Mouse (Mus musculus) intestine, postnatal 0 days (tissue): ENCODE measurements around the gene Pbld1. TPM values are rescaled to one million over a fixed set of nuclear protein-coding genes. Genes with fewer than 3 reads are reported as not detected.

ENCODE experiments used
- ATAC-seq: fragments of 200-750 bp; cut with Nextera tagmentation; 2 replicates; pipeline ENCODE4 v1.8.0; 2017; ENCODE audit warnings: mild to moderate bottlenecking, moderate TSS enrichment, moderate library complexity
- H3K27ac ChIP-seq: fragments of 300-500 bp; sonication (generic); 2 replicates; pipeline ENCODE4 v1.5.1; 2014; ENCODE audit warnings: mild to moderate bottlenecking, low read depth, low read length, moderate library complexity
- H3K27me3 ChIP-seq: fragments of 300-500 bp; sonication (generic); replicated peaks from 2 replicates; pipeline ENCODE4 v1.6.1; 2014; ENCODE audit warnings: low read length, mixed read lengths; ENCODE audit not compliant: control insufficient read depth, insufficient read depth
- H3K36me3 ChIP-seq: fragments of 300-500 bp; sonication (generic); 2 replicates; pipeline ENCODE4 v1.6.1; 2014; ENCODE audit warnings: mild to moderate bottlenecking, moderate library complexity; ENCODE audit not compliant: control insufficient read depth, insufficient read depth
- H3K4me1 ChIP-seq: fragments of 300-500 bp; sonication (generic); replicated peaks from 2 replicates; pipeline ENCODE4 v1.6.1; 2014; ENCODE audit warnings: antibody characterized with exemption, low read length, mixed read lengths; ENCODE audit not compliant: control insufficient read depth, insufficient read depth
- H3K4me2 ChIP-seq: fragments of 300-500 bp; sonication (generic); replicated peaks from 2 replicates; pipeline ENCODE4 v1.6.1; 2014; ENCODE audit warnings: low read depth, mild to moderate bottlenecking, moderate library complexity
- H3K4me3 ChIP-seq: fragments of 300-500 bp; sonication (generic); 2 replicates; pipeline ENCODE4 v1.5.1; 2014; ENCODE audit warnings: low read depth, low read length
- H3K9ac ChIP-seq: fragments of 300-500 bp; sonication (generic); 2 replicates; pipeline ENCODE4 v1.6.1; 2014; ENCODE audit warnings: mild to moderate bottlenecking, low read depth, low read length
- H3K9me3 ChIP-seq: fragments of 300-500 bp; sonication (generic); 2 replicates; pipeline ENCODE4 v1.6.1; 2016; ENCODE audit warnings: mixed run types; ENCODE audit not compliant: control insufficient read depth
- CTCF ChIP-seq: sonication (generic); IDR thresholded peaks from 2 replicates; pipeline ENCODE4 v1.5.1; 2016; ENCODE audit warnings: low read depth, mild to moderate bottlenecking, control low read depth, antibody characterized with exemption, moderate library complexity
- WGBS: fragments of 180-500 bp; shearing (Covaris S2); extraction: QIAGEN DNeasy Blood & Tissue Kit; methylation state at CpG from one replicate; pipeline ENCODE4 v1.1.7; 2014; 5-methylcytosine and 5-hydroxymethylcytosine counted together
- polyA plus RNA-seq: library from polyadenylated mRNA; unstranded; fragments of >200 nt; fragmentation: Nextera tagmentation; extraction: Ambion mirVana; gene quantifications from 2 replicates; pipeline ENCODE4 v1.2.1, GENCODE M21; 2015

Pbld1 gene
- polyA plus RNA-seq, 1 experiment from 2014 or later = 2.1 TPM

DNA sequence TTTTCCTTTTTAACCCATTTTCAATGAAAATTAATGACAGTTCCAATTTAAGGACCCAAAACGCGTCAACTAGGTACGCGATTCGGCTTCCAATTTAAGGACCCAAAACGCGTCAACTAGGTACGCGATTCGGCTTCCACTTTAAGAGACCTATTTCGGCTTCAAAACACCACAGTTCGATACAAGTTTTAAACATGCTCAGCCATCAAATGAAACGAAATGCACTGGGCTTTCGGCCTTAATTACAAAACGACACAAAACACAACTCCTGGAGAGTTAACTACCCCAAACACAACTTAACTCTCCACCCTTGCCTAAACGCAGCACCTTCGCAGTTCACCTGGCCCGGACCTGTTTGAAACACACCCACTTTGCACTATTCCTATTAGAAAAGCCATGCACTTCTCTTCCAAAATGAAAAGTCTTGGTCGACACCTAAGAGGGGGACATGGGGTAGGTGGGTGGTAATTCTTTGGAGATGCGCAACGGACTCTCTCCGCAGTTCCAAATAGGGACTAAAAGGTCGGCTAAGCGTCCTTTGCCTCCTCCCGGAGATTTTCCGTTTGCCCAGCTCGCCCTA lies 37.3 kb upstream of the Pbld1 start:
- WGBS = 0% methylated on average over 27 of the region's 27 CpGs
- ATAC-seq = no peak
- Histone ChIP-seq H3K9ac (peak overlapping the region; percentile 99), H3K36me3 (no peaks in the 10 kb centered on the region), H3K4me3 (peak overlapping the region; percentile 98), H3K27ac (peak overlapping the region; percentile 100), H3K4me2 (peak overlapping the region; percentile 89), H3K27me3 (no peaks in the 10 kb centered on the region), H3K9me3 (no peaks in the 10 kb centered on the region), H3K4me1 (peaks cover 3% of the 10 kb centered on the region; the same call in 1 of the 2 replicates)
- TF ChIP-seq CTCF = no peak

GRCm38 (mm10) chr10:63023121-63023748 lies 36.7 kb upstream of the Pbld1 start:
- H3K4me1 ChIP-seq = peaks cover 3% of the 10 kb centered on the region; the same call in 1 of the 2 replicates
- H3K4me3 ChIP-seq = peak overlapping the region; percentile 98
- no peak for TF ChIP-seq CTCF
- no peaks in the 10 kb centered on the region for H3K36me3 ChIP-seq
- no peaks in the 10 kb centered on the region for H3K9me3 ChIP-seq
- H3K4me2 ChIP-seq = peak overlapping the region; percentile 89
- H3K27ac ChIP-seq = peak overlapping the region; percentile 100
- peak overlapping the region; percentile 99 for H3K9ac ChIP-seq
- WGBS = under 1% methylated on average over 60 of the region's 68 CpGs
- ATAC-seq = no peak; the same call in 1 of the 2 replicates
- no peaks in the 10 kb centered on the region for H3K27me3 ChIP-seq

- Histone ChIP-seq H3K4me2 (peak within 1 kb of the TSS; percentile 89), H3K9ac (peak within 1 kb of the TSS; percentile 99), H3K36me3 (no peaks in the 10 kb centered on the region), H3K4me1 (peaks cover 3% of the 10 kb centered on the region; the same call in 1 of the 2 replicates), H3K27me3 (no peaks in the 10 kb centered on the region), H3K4me3 (peak within 1 kb of the TSS; percentile 98), H3K27ac (peak within 1 kb of the TSS; percentile 100), H3K9me3 (no peaks in the 10 kb centered on the region)
- ATAC-seq = peak; percentile 96
- TF ChIP-seq CTCF = no peak
- WGBS = under 1% methylated on average over 65 of the region's 69 CpGs
These were observed 36.0 kb upstream of the Pbld1 start, which contains the start of the genes Hnrnph3 and Pbld2 for GRCm38 (mm10) chr10:63023749-63024579. Hnrnph3 (minus strand) TSS chr10:63024217. Pbld2 (plus strand) TSS chr10:63024315.

GRCm38 (mm10) chr10:63024580-63024910 lies 35.4 kb upstream of the Pbld1 start:
- no peaks in the 10 kb centered on the region for H3K27me3 ChIP-seq
- H3K9me3 ChIP-seq = no peaks in the 10 kb centered on the region
- peak overlapping the region; percentile 100 for H3K27ac ChIP-seq
- peak; percentile 31 for ATAC-seq
- peak; percentile 74 for TF ChIP-seq CTCF
- peaks cover 3% of the 10 kb centered on the region; the same call in 1 of the 2 replicates for H3K4me1 ChIP-seq
- peak overlapping the region; percentile 98 for H3K4me3 ChIP-seq
- peak overlapping the region; percentile 99 for H3K9ac ChIP-seq
- WGBS = under 1% methylated on average over 8 of the region's 8 CpGs
- peak overlapping the region; percentile 89 for H3K4me2 ChIP-seq
- H3K36me3 ChIP-seq = no peaks in the 10 kb centered on the region

- Histone ChIP-seq H3K27me3 (no peaks in the 10 kb centered on the region), H3K27ac (peak overlapping the region; percentile 100), H3K36me3 (no peaks in the 10 kb centered on the region), H3K4me2 (peak overlapping the region; percentile 89), H3K4me3 (peak overlapping the region; percentile 98; the same call in 1 of the 2 replicates), H3K9ac (no peak overlapping the region), H3K9me3 (no peaks in the 10 kb centered on the region), H3K4me1 (peaks cover 3% of the 10 kb centered on the region; the same call in 1 of the 2 replicates)
- ATAC-seq = no peak
- TF ChIP-seq CTCF = no peak
- 25% methylated on average over 2 of the region's 2 CpGs for WGBS
These were observed 34.9 kb upstream of the Pbld1 start for GRCm38 (mm10) chr10:63025016-63025415.

DNA sequence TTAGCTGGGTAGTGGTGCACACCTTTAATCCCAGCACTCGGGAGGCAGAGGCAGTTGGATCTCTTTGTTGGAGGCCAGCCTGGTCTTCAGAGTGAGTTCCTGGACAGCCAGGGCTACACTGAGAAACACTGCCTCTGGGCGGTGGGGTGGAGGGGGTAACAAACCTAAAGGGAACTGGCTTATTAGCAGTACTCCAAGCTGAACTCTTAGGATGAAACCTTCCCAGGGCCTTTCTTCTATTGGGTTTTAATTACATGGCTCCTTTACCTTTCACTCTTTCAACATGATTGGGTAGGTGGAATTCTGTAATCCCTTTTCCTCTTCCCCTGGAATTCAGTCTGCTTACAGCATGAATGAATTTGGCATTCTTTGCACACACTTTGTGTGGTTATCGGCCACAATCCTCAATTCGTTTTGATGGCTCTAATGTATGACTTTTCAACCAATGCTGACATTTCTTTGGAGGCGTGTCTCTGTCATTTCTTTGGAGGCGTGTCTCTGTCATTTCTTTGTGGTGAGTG lies 34.4 kb upstream of the Pbld1 start:
- no peak overlapping the region for H3K4me2 ChIP-seq
- no peak overlapping the region for H3K9ac ChIP-seq

More for the DNA sequence above, 34.4 kb upstream of the Pbld1 start:
- no peak for TF ChIP-seq CTCF
- WGBS = 56% methylated on average over 6 of the region's 6 CpGs
- H3K27me3 ChIP-seq = no peaks in the 10 kb centered on the region
- 0 out of 2 replicates have a peak overlapping the region, but pooled peaks have one; percentile 100 for H3K27ac ChIP-seq
- peaks cover 3% of the 10 kb centered on the region; the same call in 1 of the 2 replicates for H3K4me1 ChIP-seq
- H3K36me3 ChIP-seq = no peaks in the 10 kb centered on the region
- H3K4me3 ChIP-seq = no peak overlapping the region
- no peak for ATAC-seq
- H3K9me3 ChIP-seq = no peaks in the 10 kb centered on the region
